Mouse (Mus musculus) MEL (cell line): ENCODE data around the gene Add1. TPM values are rescaled to one million over a fixed set of nuclear protein-coding genes. Genes with fewer than 3 reads are reported as not detected.

Source experiments
- DNase-seq: peaks from one replicate; pipeline ENCODE4 v3.0.0; 2011; ENCODE audit warnings: low read depth, low spot score
- H3K27ac ChIP-seq: 2 replicates; pipeline ENCODE4 v1.5.1; 2012; ENCODE audit warnings: low read depth, mild to moderate bottlenecking, control low read depth, low read length, moderate library complexity; ENCODE audit not compliant: control insufficient read depth
- H3K27me3 ChIP-seq, 2 experiments: fragments of 150-350 bp in 1 of 2; sonication (generic) in 1 of 2; 2 replicates each; pipeline ENCODE4 v1.6.1; 2012; ENCODE audit warnings: low read length in 2 of 2, mild to moderate bottlenecking in 2 of 2, improper control_type of control experiment in 1 of 2, moderate library complexity in 1 of 2; ENCODE audit not compliant: insufficient read depth in 2 of 2, control insufficient read depth in 1 of 2
- H3K36me3 ChIP-seq, 2 experiments: 2 replicates each; pipeline ENCODE4 v1.6.1; 2012 to 2014; ENCODE audit warnings: low read length in 2 of 2, improper control_type of control experiment in 1 of 2, inconsistent platforms in 1 of 2, mild to moderate bottlenecking in 1 of 2; ENCODE audit not compliant: insufficient read depth in 2 of 2, control insufficient read depth in 1 of 2
- H3K4me1 ChIP-seq, 2 experiments: fragments of 150-350 bp in 1 of 2; sonication (generic) in 1 of 2; 2 replicates each; pipeline ENCODE4 v1.6.1; 2012; ENCODE audit warnings: low read length in 2 of 2, improper control_type of control experiment in 1 of 2, mild to moderate bottlenecking in 1 of 2; ENCODE audit not compliant: insufficient read depth in 2 of 2, control insufficient read depth in 1 of 2
- H3K4me3 ChIP-seq, 2 experiments: fragments of 150-350 bp in 1 of 2; sonication (generic) in 1 of 2; 2 replicates each; pipeline ENCODE4 v1.5.1; 2012; ENCODE audit warnings: low read depth in 2 of 2, low read length in 2 of 2, mild to moderate bottlenecking in 2 of 2, moderate library complexity in 2 of 2, control low read depth in 1 of 2, improper control_type of control experiment in 1 of 2; ENCODE audit not compliant: control insufficient read depth in 1 of 2, insufficient read depth in 1 of 2
- H3K79me2 ChIP-seq: 2 replicates; pipeline ENCODE4 v1.6.1; 2012; ENCODE audit warnings: mild to moderate bottlenecking, low read length, moderate library complexity; ENCODE audit not compliant: control insufficient read depth, poor library complexity, insufficient read depth
- H3K9ac ChIP-seq: 2 replicates; pipeline ENCODE4 v1.6.1; 2012; ENCODE audit warnings: low read depth, mild to moderate bottlenecking, control low read depth, low read length, moderate library complexity; ENCODE audit not compliant: control insufficient read depth, poor library complexity, severe bottlenecking
- H3K9me3 ChIP-seq: fragments of 150-350 bp; sonication (generic); replicated peaks from 2 replicates; pipeline ENCODE4 v1.6.1; 2012; ENCODE audit warnings: mild to moderate bottlenecking, low read length, improper control_type of control experiment, moderate library complexity; ENCODE audit not compliant: insufficient read depth
- CHD1 ChIP-seq: IDR thresholded peaks from 2 replicates; pipeline ENCODE4 v1.6.1; 2012; ENCODE audit warnings: low read depth, mild to moderate bottlenecking, inconsistent platforms, low read length, improper control_type of control experiment
- CHD2 ChIP-seq: IDR thresholded peaks from 2 replicates; pipeline ENCODE4 v1.6.1; 2011; ENCODE audit warnings: low read length, improper control_type of control experiment
- CTCF ChIP-seq, 3 experiments: IDR thresholded peaks in 2 of 3; conservative IDR thresholded peaks in 1 of 3; 2 replicates each; pipeline ENCODE4 v1.5.1; 2011 to 2012; ENCODE audit warnings: low read length in 3 of 3, low read depth in 2 of 3, mild to moderate bottlenecking in 2 of 3, improper control_type of control experiment in 1 of 3, inconsistent platforms in 1 of 3, mixed read lengths in 1 of 3, moderate library complexity in 1 of 3; ENCODE audit not compliant: control insufficient read depth in 1 of 3, insufficient read depth in 1 of 3, poor library complexity in 1 of 3, severe bottlenecking in 1 of 3
- ELF1 ChIP-seq: IDR thresholded peaks from 2 replicates; pipeline ENCODE4 v1.6.1; 2014; ENCODE audit warnings: low read depth, mild to moderate bottlenecking, inconsistent platforms, low read length, improper control_type of control experiment, moderate library complexity
- EP300 ChIP-seq, 2 experiments: IDR thresholded peaks; 2 replicates each; pipeline ENCODE4 v1.6.1; 2011; ENCODE audit warnings: improper control_type of control experiment in 2 of 2, low read length in 2 of 2, low read depth in 1 of 2, mild to moderate bottlenecking in 1 of 2
- ETS1 ChIP-seq: IDR thresholded peaks from 2 replicates; pipeline ENCODE4 v1.6.1; 2012; ENCODE audit warnings: low read depth, mild to moderate bottlenecking, inconsistent platforms, low read length, improper control_type of control experiment, moderate library complexity
- GABPA ChIP-seq: IDR thresholded peaks from 2 replicates; pipeline ENCODE4 v1.6.1; 2012; ENCODE audit warnings: low read depth, mild to moderate bottlenecking, inconsistent platforms, low read length, improper control_type of control experiment, moderate library complexity
- GATA1 ChIP-seq: IDR thresholded peaks from 2 replicates; pipeline ENCODE4 v1.6.1; 2011; ENCODE audit warnings: low read depth, low read length, improper control_type of control experiment
- HCFC1 ChIP-seq: IDR thresholded peaks from 2 replicates; pipeline ENCODE4 v1.6.1; 2012; ENCODE audit warnings: low read depth, mild to moderate bottlenecking, inconsistent platforms, low read length, improper control_type of control experiment, moderate library complexity
- JUND ChIP-seq: IDR thresholded peaks from 2 replicates; pipeline ENCODE4 v1.6.1; 2011; ENCODE audit warnings: low read depth, mild to moderate bottlenecking, improper control_type of control experiment, low read length
- KAT2A ChIP-seq: conservative IDR thresholded peaks from 2 replicates; pipeline ENCODE4 v1.6.1; 2012; ENCODE audit warnings: low read depth, low read length, improper control_type of control experiment, inconsistent platforms
- MAX ChIP-seq: IDR thresholded peaks from 2 replicates; pipeline ENCODE4 v1.6.1; 2011; ENCODE audit warnings: low read length, improper control_type of control experiment
- MXI1 ChIP-seq: IDR thresholded peaks from 2 replicates; pipeline ENCODE4 v1.6.1; 2011; ENCODE audit warnings: mild to moderate bottlenecking, low read depth, low read length, improper control_type of control experiment
- MYC ChIP-seq: IDR thresholded peaks from 2 replicates; pipeline ENCODE4 v1.6.1; 2011; ENCODE audit warnings: low read depth, mild to moderate bottlenecking, low read length, improper control_type of control experiment, moderate library complexity
- NELFE ChIP-seq: IDR thresholded peaks from 2 replicates; pipeline ENCODE4 v1.6.1; 2011; ENCODE audit warnings: low read depth, low read length, improper control_type of control experiment
- NRF1 ChIP-seq: IDR thresholded peaks from 2 replicates; pipeline ENCODE4 v1.6.1; 2014; ENCODE audit warnings: low read depth, mild to moderate bottlenecking, inconsistent platforms, low read length, improper control_type of control experiment, moderate library complexity; ENCODE audit not compliant: poor library complexity, insufficient read depth, severe bottlenecking
- POLR2A ChIP-seq, 2 experiments: IDR thresholded peaks; 2 replicates each; pipeline ENCODE4 v1.6.1; 2011 to 2012; ENCODE audit warnings: low read length in 2 of 2, mild to moderate bottlenecking in 2 of 2, control low read depth in 1 of 2, improper control_type of control experiment in 1 of 2, low read depth in 1 of 2, moderate library complexity in 1 of 2; ENCODE audit not compliant: control insufficient read depth in 1 of 2, insufficient read depth in 1 of 2, poor library complexity in 1 of 2
- RAD21 ChIP-seq: IDR thresholded peaks from 2 replicates; pipeline ENCODE4 v1.6.1; 2011; ENCODE audit warnings: mild to moderate bottlenecking, low read depth, low read length, improper control_type of control experiment
- RCOR1 ChIP-seq: IDR thresholded peaks from 2 replicates; pipeline ENCODE4 v1.6.1; 2012; ENCODE audit warnings: low read depth, mild to moderate bottlenecking, inconsistent platforms, low read length, improper control_type of control experiment
- SIN3A ChIP-seq: IDR thresholded peaks from 2 replicates; pipeline ENCODE4 v1.6.1; 2012; ENCODE audit warnings: low read length, improper control_type of control experiment, inconsistent platforms
- SMC3 ChIP-seq: IDR thresholded peaks from 2 replicates; pipeline ENCODE4 v1.6.1; 2011; ENCODE audit warnings: low read depth, low read length, improper control_type of control experiment
- TAL1 ChIP-seq: IDR thresholded peaks from 2 replicates; pipeline ENCODE4 v1.6.1; 2012; ENCODE audit warnings: mild to moderate bottlenecking, inconsistent platforms, low read length, moderate library complexity, mixed read lengths
- TBP ChIP-seq: IDR thresholded peaks from 2 replicates; pipeline ENCODE4 v1.8.0; 2011; ENCODE audit warnings: low read depth, low read length, improper control_type of control experiment
- TCF12 ChIP-seq: IDR thresholded peaks from 2 replicates; pipeline ENCODE4 v1.6.1; 2014; ENCODE audit warnings: low read depth, mild to moderate bottlenecking, inconsistent platforms, low read length, improper control_type of control experiment, moderate library complexity
- ZKSCAN1 ChIP-seq: IDR thresholded peaks from 2 replicates; pipeline ENCODE4 v1.6.1; 2012; ENCODE audit warnings: low read depth, mild to moderate bottlenecking, inconsistent platforms, low read length, improper control_type of control experiment, moderate library complexity
- ZNF384 ChIP-seq: IDR thresholded peaks from 2 replicates; pipeline ENCODE4 v1.6.1; 2012; ENCODE audit warnings: low read depth, mild to moderate bottlenecking, inconsistent platforms, low read length, improper control_type of control experiment
- polyA plus RNA-seq, 2 experiments: library from polyadenylated mRNA; stranded (reverse) in 1 of 2; unstranded in 1 of 2; fragments of >175 nt in 1 of 2; fragments of >200 nt in 1 of 2; gene quantifications; 2 replicates each; pipeline versions ENCODE4 v1.2.1 to v1.2.4; 2012; ENCODE audit warnings: low replicate concordance in 2 of 2, low read depth in 1 of 2; ENCODE audit not compliant: insufficient read length in 2 of 2, insufficient read depth in 1 of 2, missing spikeins in 1 of 2
- total RNA-seq: library from RNA; depleted of rRNA; stranded (reverse); fragments of 300-350 nt; gene quantifications from 2 replicates; pipeline ENCODE4 v1.2.3, GENCODE M21; 2012

Gene Add1
- total and polyA plus RNA-seq, 3 experiments: 79.3 to 127 TPM; not detected in 1

DNA sequence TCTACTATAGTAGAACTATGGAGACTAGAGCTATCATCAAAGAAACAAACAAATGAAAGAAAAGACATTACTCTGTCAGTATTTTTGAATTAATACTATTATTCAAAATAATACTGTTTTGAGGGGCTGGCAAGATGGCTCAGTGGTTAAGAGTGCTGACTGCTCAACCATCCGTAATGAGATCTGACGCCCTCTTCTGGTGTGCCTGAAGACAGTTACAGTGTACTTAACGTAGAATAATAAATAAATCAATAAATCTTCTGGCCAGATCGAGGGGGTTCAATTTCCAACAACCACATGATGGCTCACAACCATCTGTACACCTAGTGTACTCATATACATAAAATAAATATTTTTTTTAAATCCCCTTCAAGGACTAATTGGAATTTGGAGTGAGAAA is 88.4 kb downstream of the Add1 start:
- DNase-seq: no peak
- peaks cover 21% of the 10 kb centered on the region for H3K79me2 ChIP-seq
- no peak for TF ChIP-seq ZNF384
- peak; percentile 25 to 34 (median 34) for TF ChIP-seq CTCF (IDR thresholded peaks at IDR 0.05 in 2 of 3, conservative IDR thresholded peaks at IDR 0.05 in 1 of 3; ENCODE audit: control insufficient read depth in 1 of 3, insufficient read depth in 1 of 3, low read depth in 2 of 3, low read length in 3 of 3, poor library complexity in 1 of 3, severe bottlenecking in 1 of 3)
- TF ChIP-seq TCF12: no peak
- TF ChIP-seq TBP: no peak
- H3K9me3 ChIP-seq: no peaks in the 10 kb centered on the region
- no peaks in the 10 kb centered on the region for H3K27me3 ChIP-seq
- peaks cover 2 to 19% of the 10 kb centered on the region in 2 experiments; a peak in 3 of 4 replicates for H3K36me3 ChIP-seq
- peak overlapping the region; percentile 81 to 87 for H3K4me3 ChIP-seq
- H3K27ac ChIP-seq: no peak overlapping the region
- peaks cover 5 to 14% of the 10 kb centered on the region in 2 experiments; a peak in 3 of 4 replicates for H3K4me1 ChIP-seq
- H3K9ac ChIP-seq: peak overlapping the region; percentile 80

- DNase-seq: no peak
- Histone ChIP-seq H3K36me3 (peaks cover 0 to 12% of the 10 kb centered on the region in 2 experiments; a peak in 2 of 4 replicates), H3K9me3 (no peaks in the 10 kb centered on the region)
These were observed 89.8 kb downstream of the Add1 start for GRCm38 (mm10) chr5:34663231-34663630.

GRCm38 (mm10) chr5:34669493-34669892 is 96.0 kb downstream of the Add1 start:
- Histone ChIP-seq H3K79me2 (no peaks in the 10 kb centered on the region), H3K9ac (no peak overlapping the region), H3K36me3 (no peaks in the 10 kb centered on the region; a peak in 1 of 4 replicates), H3K4me3 (no peak overlapping the region), H3K27ac (no peak overlapping the region), H3K4me1 (no peaks in the 10 kb centered on the region), H3K9me3 (no peaks in the 10 kb centered on the region), H3K27me3 (no peaks in the 10 kb centered on the region)
- DNase-seq: peak; percentile 65
- TF ChIP-seq TAL1 (no peak), RCOR1 (no peak), HCFC1 (no peak), KAT2A (no peak), GABPA (no peak), ZNF384 (no peak), CHD1 (no peak), JUND (no peak), SMC3 (peak; percentile 32), NRF1 (no peak), NELFE (no peak), CTCF (IDR thresholded peaks at IDR 0.05 in 2 of 3, conservative IDR thresholded peaks at IDR 0.05 in 1 of 3; ENCODE audit: control insufficient read depth in 1 of 3, insufficient read depth in 1 of 3, low read depth in 2 of 3, low read length in 3 of 3, poor library complexity in 1 of 3, severe bottlenecking in 1 of 3) (peak; percentile 36 to 69 (median 55)), RAD21 (peak; percentile 12), GATA1 (no peak), ELF1 (no peak)

More at GRCm38 (mm10) chr5:34663231-34663630, 89.8 kb downstream of the Add1 start:
- H3K9ac ChIP-seq: no peak overlapping the region
- H3K27me3 ChIP-seq: no peaks in the 10 kb centered on the region
- TF ChIP-seq POLR2A (IDR thresholded peaks at IDR 0.05; ENCODE audit: control insufficient read depth in 1 of 2, insufficient read depth in 1 of 2, low read depth in 1 of 2, low read length in 2 of 2, poor library complexity in 1 of 2) (no peak), MXI1 (no peak), SMC3 (no peak), RCOR1 (no peak), ETS1 (no peak), GATA1 (no peak), CTCF (IDR thresholded peaks at IDR 0.05 in 2 of 3, conservative IDR thresholded peaks at IDR 0.05 in 1 of 3; ENCODE audit: control insufficient read depth in 1 of 3, insufficient read depth in 1 of 3, low read depth in 2 of 3, low read length in 3 of 3, poor library complexity in 1 of 3, severe bottlenecking in 1 of 3) (no peak), GABPA (no peak), MYC (no peak), ZNF384 (no peak), CHD2 (no peak), TCF12 (no peak), EP300 (IDR thresholded peaks at IDR 0.05; ENCODE audit: low read depth in 1 of 2, low read length in 2 of 2) (no peak), SIN3A (no peak), ZKSCAN1 (no peak), NELFE (no peak), MAX (no peak), JUND (no peak)
- TF ChIP-seq, all 39 proteins: peak for 0
- no peak overlapping the region for H3K4me3 ChIP-seq
- H3K79me2 ChIP-seq: peaks cover 13% of the 10 kb centered on the region
- H3K4me1 ChIP-seq: peaks cover 5 to 8% of the 10 kb centered on the region in 2 experiments; a peak in 3 of 4 replicates
- H3K27ac ChIP-seq: no peak overlapping the region
